In genomic region chr11:82573126-82573525, GRCm38 (mm10) we compare ENCODE assay signal across 31 mouse cellular contexts.
"Had no signal": no experiment of that assay in that cellular context is flagged by ENCODE, and none has a peak within 500 bp of the region (broad histone marks: within the 10 kb centered on the region; RNA-seq: fewer than 3 reads in every experiment).

No protein-coding gene starts in this region.

- H3K36me3 ChIP-seq: limb, embryonic 10.5 days; limb, embryonic 12.5 days; limb, embryonic 13.5 days; limb, embryonic 15.5 days; liver, embryonic 12.5 days; liver, embryonic 13.5 days; liver, embryonic 15.5 days; lung, embryonic 15.5 days; midbrain, embryonic 12.5 days; midbrain, embryonic 13.5 days; midbrain, embryonic 15.5 days; neural tube, embryonic 12.5 days had no signal

- H3K4me1 ChIP-seq: liver, embryonic 12.5 days; liver, embryonic 13.5 days; liver, embryonic 15.5 days; lung, embryonic 15.5 days had no signal

- H3K4me2 ChIP-seq: limb, embryonic 12.5 days; limb, embryonic 13.5 days; limb, embryonic 15.5 days; liver, embryonic 11.5 days; liver, embryonic 12.5 days; liver, embryonic 13.5 days; liver, embryonic 15.5 days; lung, embryonic 14.5 days; lung, embryonic 15.5 days; midbrain, embryonic 12.5 days; midbrain, embryonic 13.5 days; midbrain, embryonic 15.5 days; neural tube, embryonic 12.5 days had no signal

- H3K27ac ChIP-seq: left cerebral cortex, adult 2 months; limb, embryonic 10.5 days; limb, embryonic 12.5 days; limb, embryonic 13.5 days; limb, embryonic 15.5 days; liver, embryonic 12.5 days; liver, embryonic 13.5 days; liver, embryonic 14.5 days; liver, embryonic 15.5 days; lung, embryonic 15.5 days; macrophage; midbrain, embryonic 12.5 days; midbrain, embryonic 13.5 days; midbrain, embryonic 15.5 days; neural tube, embryonic 12.5 days had no signal

- H3K9me3 ChIP-seq: limb, embryonic 10.5 days; limb, embryonic 12.5 days; limb, embryonic 13.5 days; limb, embryonic 15.5 days; liver, embryonic 12.5 days; liver, embryonic 13.5 days; liver, embryonic 15.5 days; lung, embryonic 15.5 days; megakaryocyte, embryonic 14.5 days; midbrain, embryonic 12.5 days; midbrain, embryonic 13.5 days; midbrain, embryonic 15.5 days; neural tube, embryonic 12.5 days had no signal

- H3K4me3 ChIP-seq: left cerebral cortex, adult 2 months; limb, embryonic 10.5 days; limb, embryonic 12.5 days; limb, embryonic 13.5 days; limb, embryonic 15.5 days; liver, embryonic 12.5 days; liver, embryonic 13.5 days; liver, embryonic 15.5 days; lung, embryonic 15.5 days; megakaryocyte, embryonic 14.5 days; midbrain, embryonic 12.5 days; midbrain, embryonic 13.5 days; midbrain, embryonic 15.5 days; myocyte; neural tube, embryonic 12.5 days had no signal

- ATAC-seq: liver, embryonic 12.5 days; liver, postnatal 0 days; lung, postnatal 0 days; midbrain, embryonic 13.5 days; midbrain, embryonic 15.5 days; midbrain, embryonic 16.5 days had no signal

- H3K9ac ChIP-seq: limb, embryonic 12.5 days; limb, embryonic 13.5 days; limb, embryonic 15.5 days; liver, embryonic 12.5 days; liver, embryonic 13.5 days; liver, embryonic 14.5 days; liver, embryonic 15.5 days; liver, postnatal 0 days; lung, embryonic 14.5 days; lung, embryonic 15.5 days; midbrain, embryonic 12.5 days; midbrain, embryonic 13.5 days; midbrain, embryonic 15.5 days; neural tube, embryonic 12.5 days had no signal

- H3K27me3 ChIP-seq: liver, embryonic 12.5 days; liver, embryonic 13.5 days; liver, embryonic 15.5 days; lung, embryonic 15.5 days; midbrain, embryonic 15.5 days had no signal

- DNase-seq: left cerebral cortex, postnatal 4 days; liver; liver, embryonic 13.5 days; liver, postnatal 0 days; lung, adult 18-20 months; lung, adult 2 months; lung, embryonic 14.5 days; lung, postnatal 10 days; lung, postnatal 14 days; lung, postnatal 36 days; lung, postnatal 4 days; midbrain, embryonic 14.5 days had no signal
